Mouse (Mus musculus) bone marrow, adult 2 months (tissue): ENCODE results near the gene Prss8. TPM values are rescaled to one million over a fixed set of nuclear protein-coding genes. Genes with fewer than 3 reads are reported as not detected.
"Not testable (repeated sequence)": the region's sequence is repeated elsewhere in the genome, so short reads cannot be mapped to it uniquely, and the experiment has no call there.

ENCODE experiments used
- H3K27ac ChIP-seq: fragments of 200-500 bp; 2 replicates; pipeline ENCODE4 v1.5.1; 2012; ENCODE audit warnings: low read depth, mild to moderate bottlenecking, control low read depth, inconsistent platforms, low read length; ENCODE audit not compliant: control insufficient read depth, poor library complexity, insufficient read depth
- H3K4me1 ChIP-seq: fragments of 200-500 bp; 2 replicates; pipeline ENCODE4 v1.6.1; 2011; ENCODE audit warnings: low read length; ENCODE audit not compliant: control insufficient read depth, insufficient read depth
- H3K4me3 ChIP-seq: fragments of 200-500 bp; replicated peaks from 2 replicates; pipeline ENCODE3; 2011; ENCODE audit warnings: mild to moderate bottlenecking, low read depth, low read length, control low read depth; ENCODE audit not compliant: control insufficient read depth
- CTCF ChIP-seq: fragments of 200-500 bp; IDR thresholded peaks from 2 replicates; pipeline ENCODE4 v1.5.1; 2011; ENCODE audit warnings: low read length, control low read depth; ENCODE audit not compliant: control insufficient read depth, insufficient read depth
- POLR2A ChIP-seq: fragments of 200-500 bp; IDR thresholded peaks from 2 replicates; pipeline ENCODE4 v1.6.1; 2011; ENCODE audit warnings: low read depth, mild to moderate bottlenecking, control low read depth, low read length, borderline replicate concordance; ENCODE audit not compliant: control insufficient read depth
- WGBS: fragments of 180-500 bp; shearing (Covaris S2); methylation state at CpG from one replicate; pipeline ENCODE4 v1.1.7; 2018; 5-methylcytosine and 5-hydroxymethylcytosine counted together
- polyA plus RNA-seq: library from polyadenylated mRNA; stranded (reverse); fragments of >200 nt; gene quantifications from 2 replicates; pipeline ENCODE4 v1.2.4, GENCODE M21; 2011; ENCODE audit warnings: low replicate concordance; ENCODE audit not compliant: missing spikeins, insufficient read depth, insufficient read length

The Prss8 gene
- polyA plus RNA-seq, 1 experiment = 1.8 TPM

DNA sequence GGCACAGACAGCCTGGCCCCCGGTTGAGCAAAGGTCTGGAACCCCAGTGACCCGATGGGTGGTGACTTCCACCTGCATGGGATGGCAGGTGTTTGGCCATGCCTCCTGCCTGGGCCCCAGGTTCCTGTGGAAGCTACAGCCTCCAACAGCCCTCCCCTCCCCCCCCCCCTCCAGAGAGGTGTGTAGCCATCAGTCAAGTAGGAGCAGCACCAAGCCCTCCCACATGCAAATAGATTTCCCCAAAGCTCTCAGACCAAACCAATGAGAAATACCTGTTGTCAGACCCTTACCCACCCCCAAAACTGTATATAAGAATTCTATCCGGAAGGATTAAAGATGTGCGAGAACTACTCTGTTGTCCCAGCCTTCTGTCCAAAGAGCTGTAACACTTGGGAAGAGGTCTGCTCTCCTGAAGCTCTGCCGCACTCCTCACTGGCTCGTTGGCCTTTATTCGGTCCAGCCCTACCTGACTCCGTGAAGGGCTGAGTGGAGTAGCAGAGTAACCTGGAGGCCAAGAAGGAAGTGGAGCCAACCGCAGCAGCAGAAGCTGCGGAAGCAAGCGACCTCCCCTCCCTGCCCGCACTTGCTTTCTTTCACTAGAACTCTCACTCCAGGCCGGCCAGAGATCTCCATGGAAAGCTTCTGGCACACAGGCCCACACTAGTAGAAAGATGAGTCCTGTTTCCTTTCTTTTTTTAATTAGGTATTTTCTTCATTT lies 23.1 kb upstream of the Prss8 start:
- no peak overlapping the region for H3K4me3 ChIP-seq
- no peak overlapping the region for H3K27ac ChIP-seq
- peaks cover 2% of the 10 kb centered on the region for H3K4me1 ChIP-seq
- no peak for TF ChIP-seq CTCF
- no peak for TF ChIP-seq POLR2A
- WGBS = 7% methylated on average over 13 of the region's 13 CpGs

DNA sequence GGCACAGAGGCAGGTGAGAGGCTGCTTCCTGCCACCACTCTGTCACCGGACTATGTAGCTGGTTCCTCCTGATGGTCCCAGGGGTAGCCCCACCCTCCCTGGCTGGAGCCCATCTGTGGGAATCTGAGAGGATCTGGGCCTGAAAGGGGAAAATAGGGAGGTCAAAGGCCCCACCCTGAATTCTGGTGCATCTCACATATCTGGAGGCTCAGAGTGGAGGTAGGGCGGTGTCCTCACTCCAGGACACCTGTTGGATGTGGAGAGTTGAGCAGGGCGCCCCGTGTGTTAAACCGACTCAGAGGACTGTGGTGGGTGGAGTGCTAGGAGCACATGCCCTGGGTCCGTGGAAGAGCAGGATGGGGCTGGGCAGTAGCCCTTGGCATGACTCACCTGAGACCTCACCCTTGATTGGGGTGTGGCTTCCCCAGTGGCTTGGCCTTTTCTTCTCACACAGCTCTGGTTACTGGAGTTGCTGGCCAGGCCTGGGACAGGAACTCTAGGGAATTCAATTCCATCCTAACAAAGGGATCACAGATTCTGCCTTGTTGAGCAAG lies 16.6 kb upstream of the Prss8 start, which contains the start of gene Prss36:
TSS of gene Prss36 (minus strand) at position 256 of the 554 bp plus-strand sequence.
- TF ChIP-seq POLR2A = no peak
- no peak for TF ChIP-seq CTCF
- no peaks in the 10 kb centered on the region for H3K4me1 ChIP-seq
- no peak within 1 kb of the TSS for H3K27ac ChIP-seq
- WGBS = 82% methylated on average over 6 of the region's 6 CpGs
- no peak within 1 kb of the TSS for H3K4me3 ChIP-seq

DNA sequence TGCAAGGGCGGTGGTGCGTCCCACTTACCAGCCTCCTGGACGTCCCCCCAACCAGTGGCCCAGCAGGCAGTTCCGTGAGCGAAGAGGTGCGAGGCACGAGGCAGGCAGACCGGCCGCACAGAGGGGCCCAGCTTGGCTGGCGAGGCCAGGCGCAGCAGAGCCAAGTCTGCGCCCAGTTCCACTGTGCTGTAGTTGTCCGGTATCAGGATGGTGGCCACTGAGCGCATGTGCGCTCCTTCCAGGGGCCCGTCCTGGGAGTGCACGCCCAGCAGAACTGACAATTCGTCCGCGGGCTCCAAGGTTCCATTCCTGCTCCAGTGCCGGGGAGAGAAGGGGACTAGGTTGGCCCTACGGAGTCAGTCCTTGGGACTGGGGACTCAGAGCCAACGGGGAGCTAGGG lies 14.7 kb upstream of the Prss8 start:
- H3K4me1 ChIP-seq = no peaks in the 10 kb centered on the region
- no peak for TF ChIP-seq POLR2A
- no peak for TF ChIP-seq CTCF
- 48% methylated on average over 23 of the region's 23 CpGs for WGBS
- H3K4me3 ChIP-seq = no peak overlapping the region
- H3K27ac ChIP-seq = no peak overlapping the region

DNA sequence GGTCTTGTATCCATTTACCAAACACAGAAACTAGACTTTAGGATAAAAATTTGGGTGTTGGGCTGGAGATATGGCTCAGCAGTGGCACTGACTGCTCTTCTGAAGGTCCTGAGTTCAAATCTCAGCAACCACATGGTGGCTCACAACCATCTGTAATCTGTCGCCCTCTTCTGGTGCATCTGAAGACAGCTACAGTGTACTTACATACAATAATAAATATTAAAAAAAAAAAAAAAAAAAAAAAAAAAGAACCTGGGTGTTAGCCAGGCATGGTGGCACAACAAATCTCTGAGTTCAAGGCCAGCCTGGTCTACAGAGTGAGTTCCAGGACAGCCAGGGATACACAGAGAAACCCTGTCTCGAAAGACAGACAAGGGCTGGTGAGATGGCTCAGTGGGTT lies 12.2 kb upstream of the Prss8 start:
- not testable (repeated sequence) for H3K4me3 ChIP-seq, H3K27ac ChIP-seq
- WGBS = 46% methylated on average over 2 of the region's 2 CpGs

DNA sequence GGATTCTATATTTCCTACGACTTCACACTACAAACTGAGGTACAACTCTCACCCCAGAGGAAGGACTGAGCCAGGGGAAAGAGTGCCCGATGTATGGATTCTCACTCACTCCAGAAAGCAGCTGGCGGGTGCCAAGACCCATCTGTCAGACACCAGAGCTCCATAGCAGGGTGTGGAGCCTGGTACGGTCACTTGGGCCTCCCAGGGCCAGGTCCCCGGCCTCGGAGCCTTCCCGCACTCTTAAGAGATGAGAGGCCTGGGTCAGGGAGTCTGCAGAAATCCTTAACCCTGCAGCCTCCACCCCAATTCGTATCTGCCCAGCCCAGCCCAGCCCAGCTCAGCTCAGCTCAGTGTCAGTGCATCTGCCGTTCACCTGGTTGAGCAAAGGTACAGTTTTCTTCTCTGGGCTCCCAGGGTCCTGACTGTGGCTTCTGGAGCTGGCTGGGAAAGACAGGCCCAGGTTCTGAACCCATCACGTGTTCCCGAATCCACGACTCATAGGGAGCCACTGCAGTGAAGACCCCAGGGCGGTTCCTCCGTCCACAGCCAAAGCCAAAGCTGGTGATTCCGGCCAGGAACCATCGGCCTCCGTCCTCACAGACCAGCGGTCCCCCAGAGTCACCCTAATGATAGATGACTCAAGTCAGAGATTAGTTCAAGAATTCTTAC lies 6.4 kb upstream of the Prss8 start:
- Histone ChIP-seq H3K27ac (no peak overlapping the region), H3K4me1 (no peaks in the 10 kb centered on the region; the same call in none of the 2 replicates), H3K4me3 (no peak overlapping the region)
- WGBS = 67% methylated on average over 18 of the region's 18 CpGs
- TF ChIP-seq POLR2A (no peak), CTCF (no peak)

More for the DNA sequence above, 12.2 kb upstream of the Prss8 start:
- not testable (repeated sequence) for H3K4me1 ChIP-seq

DNA sequence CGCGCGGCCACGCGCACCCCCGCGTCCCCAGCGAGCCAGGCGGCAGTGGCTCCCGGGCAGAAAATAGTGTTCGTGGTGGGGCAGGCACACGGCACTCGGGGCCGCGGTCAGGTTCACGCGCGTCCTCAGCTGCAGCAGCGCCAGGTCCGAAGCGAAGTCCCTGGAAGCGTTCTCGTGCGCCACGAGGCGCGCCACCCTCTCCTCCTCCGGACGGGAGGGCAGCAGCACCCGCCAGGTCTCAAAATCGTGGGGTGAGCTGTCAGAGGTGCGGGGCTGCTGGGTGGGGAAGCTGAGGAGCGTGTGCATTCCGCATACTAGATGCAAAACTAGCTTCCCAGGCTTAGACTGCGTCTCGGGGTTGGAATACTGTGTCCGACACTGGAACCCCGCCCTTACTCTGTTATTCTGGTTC lies 5.8 kb upstream of the Prss8 start:
- WGBS = under 1% methylated on average over 38 of the region's 38 CpGs
- Histone ChIP-seq H3K27ac (peak overlapping the region; percentile 8; the same call in 1 of the 2 replicates), H3K4me3 (peak overlapping the region; percentile 64), H3K4me1 (no peaks in the 10 kb centered on the region; the same call in none of the 2 replicates)
- no peak for TF ChIP-seq POLR2A
- TF ChIP-seq CTCF = no peak

DNA sequence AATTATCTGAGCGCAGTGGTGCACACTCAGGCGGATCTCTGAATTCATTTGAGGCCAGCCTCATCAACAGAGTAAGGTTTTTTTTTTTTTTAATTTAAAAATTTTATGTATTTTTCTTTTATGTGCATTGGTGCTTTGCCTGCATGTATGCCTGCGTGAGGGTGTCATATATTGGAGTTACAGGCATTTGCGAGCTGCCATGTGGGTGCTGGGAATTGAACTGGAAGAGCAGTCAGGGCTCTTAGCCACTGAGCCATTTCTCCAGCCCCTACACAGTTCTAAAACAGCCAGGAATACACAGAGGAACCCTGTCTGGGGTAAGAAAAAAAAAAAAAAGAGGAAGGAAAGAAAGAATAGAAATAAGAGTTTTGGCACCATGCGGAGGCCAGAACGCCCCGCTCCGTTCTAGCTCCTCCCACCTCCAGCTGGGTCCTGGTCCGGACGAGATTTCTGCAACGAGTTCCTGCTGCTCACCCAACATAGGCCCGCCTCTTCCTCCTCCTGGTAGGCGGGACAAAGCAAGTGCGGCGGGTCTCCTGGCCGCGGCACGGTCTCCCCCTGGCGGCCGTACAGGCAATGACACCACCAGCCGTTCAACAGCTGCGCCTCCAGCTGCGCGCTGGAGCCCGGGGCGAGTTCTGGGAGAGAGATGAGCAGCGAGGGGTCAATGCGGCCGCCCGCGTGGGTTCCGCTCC lies 5.3 kb upstream of the Prss8 start:
- TF ChIP-seq POLR2A (no peak; the same call in 1 of the 2 replicates), CTCF (peak; percentile 93)
- Histone ChIP-seq H3K27ac (peak overlapping the region; percentile 37; the same call in 1 of the 2 replicates), H3K4me3 (peak overlapping the region; percentile 64), H3K4me1 (no peaks in the 10 kb centered on the region; the same call in none of the 2 replicates)
- 5% methylated on average over 32 of the region's 32 CpGs for WGBS

DNA sequence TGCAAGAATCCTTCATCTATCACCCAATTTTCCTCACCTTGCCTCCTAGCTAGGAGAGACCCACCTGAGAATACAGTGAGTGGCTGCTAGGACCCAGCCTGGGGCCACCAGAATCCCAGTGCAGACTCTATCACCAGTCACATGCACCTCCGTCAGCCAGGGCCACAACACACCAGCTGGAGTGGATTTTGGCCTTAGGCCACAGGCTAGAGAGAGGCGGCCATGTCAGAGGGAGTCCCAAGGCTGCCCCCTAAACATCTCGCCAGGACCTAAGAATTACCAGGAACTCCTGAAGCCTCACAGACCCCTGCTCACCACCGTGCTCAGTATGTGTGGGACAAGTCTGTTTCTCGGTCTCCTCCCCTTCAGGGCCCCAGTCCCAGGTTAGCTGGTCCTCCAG lies 4.2 kb upstream of the Prss8 start:
- Histone ChIP-seq H3K4me1 (no peaks in the 10 kb centered on the region; the same call in none of the 2 replicates), H3K4me3 (no peak overlapping the region), H3K27ac (no peak overlapping the region)
- TF ChIP-seq POLR2A = no peak
- TF ChIP-seq CTCF = no peak
- 82% methylated on average over 5 of the region's 5 CpGs for WGBS
